20 mouse cellular contexts compared by ENCODE assay signal in the genomic region with DNA sequence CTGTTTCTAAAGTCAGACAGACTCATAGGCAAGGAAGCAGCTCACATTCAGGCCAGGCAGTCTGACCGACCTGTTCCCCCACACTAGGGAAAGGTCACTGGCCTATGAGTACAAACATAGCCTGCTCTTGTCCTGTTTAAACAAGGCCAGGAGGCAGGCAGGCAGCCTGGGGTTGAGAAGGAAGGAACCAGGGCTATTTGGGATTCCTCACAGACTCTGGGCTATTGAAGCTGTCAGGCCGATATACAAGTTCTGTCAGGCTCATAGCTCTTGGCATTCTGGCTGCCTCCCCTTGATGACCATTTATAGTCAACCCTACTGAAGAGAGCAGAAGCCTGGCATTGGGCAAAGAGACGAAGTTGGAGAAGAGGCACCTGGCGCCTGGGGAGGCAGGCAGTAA. TPM values are rescaled to one million over a fixed set of nuclear protein-coding genes. Genes with fewer than 3 reads are reported as not detected.
DNase-seq lines count a peak whose midpoint lies in the region; ATAC-seq and TF ChIP-seq lines count a peak whose summit lies in the region.
"Had no signal": no experiment of that assay in that cellular context is flagged by ENCODE, and none has a peak within 500 bp of the region (broad histone marks: within the 10 kb centered on the region; RNA-seq: fewer than 3 reads in every experiment).

No protein-coding gene starts in this region.

- no peak overlapping the region for H3K4me2 ChIP-seq in heart, embryonic 11.5 days
- H3K4me2 ChIP-seq in stomach, embryonic 14.5 days (replicated peaks; ENCODE audit: low read depth, low read length) = no peak overlapping the region
- H3K4me2 ChIP-seq: embryonic facial prominence, embryonic 12.5 days; liver, embryonic 13.5 days; neural tube, embryonic 13.5 days had no signal

- intact Hi-C loops in heart, postnatal 14 days (cut with DNase I) = no loop called here

- no peak for TF ChIP-seq CTCF in cerebellum, adult 2 months (IDR thresholded peaks at IDR 0.05; ENCODE audit: borderline replicate concordance, insufficient read depth, low read depth, low read length)

- no peak for TF ChIP-seq POLR2A in cerebellum, adult 2 months (IDR thresholded peaks at IDR 0.05; ENCODE audit: borderline replicate concordance, insufficient read depth, low read length)

- H3K9ac ChIP-seq in heart, embryonic 11.5 days (ENCODE audit: low read depth, low read length) = no peak overlapping the region
- H3K9ac ChIP-seq in stomach, embryonic 14.5 days (replicated peaks; ENCODE audit: low read depth, low read length) = no peak overlapping the region
- H3K9ac ChIP-seq: embryonic facial prominence, embryonic 12.5 days; liver, embryonic 13.5 days; neural tube, embryonic 13.5 days had no signal

- no peak overlapping the region for H3K4me3 ChIP-seq in heart, embryonic 11.5 days (ENCODE audit: low read depth, low read length)
- no peak overlapping the region for H3K4me3 ChIP-seq in stomach, embryonic 14.5 days (ENCODE audit: low read depth, low read length)
- no peak overlapping the region for H3K4me3 ChIP-seq in cerebellum, adult 2 months (replicated peaks; ENCODE audit: insufficient read depth, low read depth, low read length)
- H3K4me3 ChIP-seq: embryonic facial prominence, embryonic 12.5 days; liver, embryonic 13.5 days; neural tube, embryonic 13.5 days had no signal

- DNase-seq in heart, postnatal 14 days = no peak
- peak; percentile 60 for DNase-seq in gonadal fat pad, adult 2 months (ENCODE audit: low read depth)
- DNase-seq in liver = peak; percentile 24
- DNase-seq in c-Kit-positive CD71-positive TER-119-positive erythroid progenitor cells, embryonic 14.5 days (ENCODE audit: low spot score) = no peak
- no peak for DNase-seq in cerebellum, adult 2 months
- no peak for DNase-seq in cerebellum, adult 9-10 months
- DNase-seq: adrenal gland, adult 8-10 months; cerebellum, adult 11 months; cerebellum, postnatal 36 days; liver, embryonic 13.5 days; right cerebral cortex, postnatal 25 days; thymus, adult 18-20 months had no signal

- 45% methylated on average over 4 of the region's 4 CpGs for WGBS in heart, embryonic 11.5 days (ENCODE audit: insufficient replicate concordance)
- WGBS in stomach, embryonic 14.5 days = 43% methylated on average over 4 of the region's 4 CpGs
- 58% methylated on average over 4 of the region's 4 CpGs for WGBS in cerebellum, adult 2 months

- no peaks in the 10 kb centered on the region for H3K36me3 ChIP-seq in heart, embryonic 11.5 days (ENCODE audit: control insufficient read depth, insufficient read depth, low read length)
- H3K36me3 ChIP-seq in stomach, embryonic 14.5 days (ENCODE audit: control insufficient read depth, insufficient read depth, low read length) = no peaks in the 10 kb centered on the region
- H3K36me3 ChIP-seq: liver, embryonic 13.5 days; neural tube, embryonic 13.5 days had no signal

- peak overlapping the region; percentile 52; the same call in 1 of the 2 replicates for H3K27ac ChIP-seq in heart, embryonic 11.5 days (ENCODE audit: low read depth, low read length)
- peak overlapping the region; percentile 48; the same call in 1 of the 2 replicates for H3K27ac ChIP-seq in stomach, embryonic 14.5 days (ENCODE audit: low read length)
- H3K27ac ChIP-seq in cerebellum, adult 2 months (ENCODE audit: insufficient read depth, low read length) = no peak overlapping the region
- H3K27ac ChIP-seq: embryonic facial prominence, embryonic 12.5 days; liver, embryonic 13.5 days; neural tube, embryonic 13.5 days had no signal

- H3K9me3 ChIP-seq in heart, embryonic 11.5 days (replicated peaks; ENCODE audit: control insufficient read depth, low read length) = no peaks in the 10 kb centered on the region
- no peaks in the 10 kb centered on the region for H3K9me3 ChIP-seq in stomach, embryonic 14.5 days (ENCODE audit: control insufficient read depth, low read depth, low read length)
- H3K9me3 ChIP-seq: embryonic facial prominence, embryonic 12.5 days; liver, embryonic 13.5 days; neural tube, embryonic 13.5 days had no signal

- ATAC-seq in heart, embryonic 11.5 days (replicated peaks; ENCODE audit: insufficient number of reproducible peaks, low FRiP score, low TSS enrichment) = no peak
- no peak for ATAC-seq in stomach, embryonic 14.5 days (ENCODE audit: insufficient number of reproducible peaks, insufficient read depth, low FRiP score, low read depth)

- no peaks in the 10 kb centered on the region for H3K4me1 ChIP-seq in heart, embryonic 11.5 days (ENCODE audit: control insufficient read depth, insufficient read depth, low read length)
- peaks cover 10% of the 10 kb centered on the region; the same call in 1 of the 2 replicates for H3K4me1 ChIP-seq in stomach, embryonic 14.5 days (ENCODE audit: control insufficient read depth, insufficient read depth, low read length)
- peaks cover 16% of the 10 kb centered on the region for H3K4me1 ChIP-seq in cerebellum, adult 2 months (ENCODE audit: control insufficient read depth, insufficient read depth, low read length)

- H3K27me3 ChIP-seq in heart, embryonic 11.5 days (ENCODE audit: control insufficient read depth, insufficient read depth, low read length) = no peaks in the 10 kb centered on the region
- H3K27me3 ChIP-seq in stomach, embryonic 14.5 days (ENCODE audit: control insufficient read depth, insufficient read depth, low read length) = no peaks in the 10 kb centered on the region
- H3K27me3 ChIP-seq in cerebellum, adult 2 months (ENCODE audit: control insufficient read depth, insufficient read depth, low read length) = no peaks in the 10 kb centered on the region
- H3K27me3 ChIP-seq: embryonic facial prominence, embryonic 12.5 days; liver, embryonic 13.5 days; neural tube, embryonic 13.5 days had no signal

RNA-seq across cellular contexts. Expression of gene Clmp, which starts 25.9 kb away (rescaled TPM):
- 13.5 and 15.3 TPM in 2 replicates for polyA plus RNA-seq in heart, embryonic 11.5 days (2014; fragmentation: Nextera tagmentation; extraction: Ambion mirVana)
- 1 to 10 TPM; 4.2 to 6.0 TPM for total RNA-seq in heart, postnatal 14 days (2021)
- 26.5 and 27.7 TPM in 2 replicates for polyA plus RNA-seq in gonadal fat pad, adult 2 months (2012; rRNA removed)
- 40.9 and 42.9 TPM in 2 replicates for polyA plus RNA-seq in stomach, embryonic 14.5 days (2014; fragmentation: Nextera tagmentation; extraction: Ambion mirVana)
- polyA plus RNA-seq in cerebellum, adult 2 months (2012; rRNA removed) = 21.7 and 21.8 TPM in 2 replicates

RNA-seq across cellular contexts. Expression of gene Gm21915, which starts 41.2 kb away (rescaled TPM):
- polyA plus RNA-seq in heart, embryonic 11.5 days (2014; fragmentation: Nextera tagmentation; extraction: Ambion mirVana) = not detected in 2 replicates
- not detected for total RNA-seq in heart, postnatal 14 days (2021)
- not detected in 2 replicates for polyA plus RNA-seq in gonadal fat pad, adult 2 months (2012; rRNA removed)
- not detected in 2 replicates for polyA plus RNA-seq in stomach, embryonic 14.5 days (2014; fragmentation: Nextera tagmentation; extraction: Ambion mirVana)
- polyA plus RNA-seq in cerebellum, adult 2 months (2012; rRNA removed) = not detected in 2 replicates
- total RNA-seq: adrenal gland, adult 8-10 months; gastrocnemius, adult 8-10 months; hematopoietic stem cell, adult 5-6 weeks; left cerebral cortex, postnatal 36 days had no signal
- polyA plus RNA-seq: embryonic facial prominence, embryonic 12.5 days; kidney, embryonic 16.5 days; liver, embryonic 13.5 days; neural tube, embryonic 13.5 days had no signal

Comparison
In these comparisons a context has a peak if more than half of its experiments do, and no peak if none do; other contexts are left out.
1. DNase-seq: peak in gonadal fat pad, adult 2 months (single experiment) and liver (single experiment); none in heart, postnatal 14 days (0 of 2), c-Kit-positive CD71-positive TER-119-positive erythroid progenitor cells, embryonic 14.5 days (single experiment), cerebellum, adult 2 months (0 of 2) and cerebellum, adult 9-10 months (single experiment).